Mouse (Mus musculus) olfactory bulb, adult 2 months (tissue): ENCODE measurements around the gene Fshr. TPM values are rescaled to one million over a fixed set of nuclear protein-coding genes. Genes with fewer than 3 reads are reported as not detected.
"Not testable (repeated sequence)": the region's sequence is repeated elsewhere in the genome, so short reads cannot be mapped to it uniquely, and the experiment has no call there.

Experiments
- H3K27ac ChIP-seq: fragments of 200-500 bp; 2 replicates; pipeline ENCODE4 v1.5.1; 2012; ENCODE audit warnings: low read depth, low read length; ENCODE audit not compliant: insufficient read depth
- H3K4me1 ChIP-seq: fragments of 200-500 bp; 2 replicates; pipeline ENCODE4 v1.6.1; 2012; ENCODE audit warnings: low read length; ENCODE audit not compliant: control insufficient read depth, insufficient read depth
- H3K4me3 ChIP-seq: fragments of 200-500 bp; 2 replicates; pipeline ENCODE4 v1.5.1; 2012; ENCODE audit warnings: mild to moderate bottlenecking, low read depth, low read length, moderate library complexity; ENCODE audit not compliant: insufficient read depth
- CTCF ChIP-seq: fragments of 200-500 bp; IDR thresholded peaks from 2 replicates; pipeline ENCODE4 v1.5.1; 2012; ENCODE audit warnings: low read depth, mild to moderate bottlenecking, low read length, moderate library complexity; ENCODE audit not compliant: insufficient read depth
- POLR2A ChIP-seq: fragments of 200-500 bp; IDR thresholded peaks from 2 replicates; pipeline ENCODE4 v1.6.1; 2012; ENCODE audit warnings: mild to moderate bottlenecking, low read depth, low read length, moderate library complexity; ENCODE audit not compliant: insufficient read depth
- WGBS: fragments of 180-500 bp; shearing (Covaris S2); methylation state at CpG from one replicate; pipeline ENCODE4 v1.1.7; 2018; 5-methylcytosine and 5-hydroxymethylcytosine counted together
- polyA plus RNA-seq: library from polyadenylated mRNA; stranded (reverse); fragments of >200 nt; gene quantifications from 2 replicates; pipeline ENCODE4 v1.2.4, GENCODE M21; 2012; ENCODE audit warnings: low replicate concordance; ENCODE audit not compliant: missing spikeins, insufficient read depth, insufficient read length

Fshr gene
- not detected in 2 replicates for polyA plus RNA-seq

DNA sequence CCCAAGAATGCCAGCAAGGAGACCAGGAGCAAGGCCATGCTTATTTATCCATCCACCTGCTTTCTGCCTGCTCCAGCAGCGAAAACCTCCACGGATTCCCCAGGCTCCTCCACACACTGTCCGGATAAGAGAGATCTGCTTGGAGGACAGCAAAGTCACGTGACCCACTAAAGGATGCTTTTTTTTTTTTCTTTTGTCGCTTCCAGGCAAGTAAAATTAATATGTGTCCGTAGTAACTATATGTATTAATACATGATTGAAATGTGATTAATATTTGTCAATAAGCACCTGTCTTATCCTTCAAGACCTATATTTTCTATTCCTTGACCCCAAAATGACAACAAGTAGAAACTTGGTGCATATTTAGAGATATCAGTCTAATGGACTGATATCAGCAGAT, at the start of gene Fshr:
Fshr (minus strand) TSS at position 101 of the 400 bp plus-strand sequence.
- TF ChIP-seq POLR2A (no peak), CTCF (no peak)
- H3K4me1 ChIP-seq, result no peaks in the 10 kb centered on the region
- no peak within 1 kb of the TSS for H3K4me3 ChIP-seq
- H3K27ac ChIP-seq, result no peak within 1 kb of the TSS
- 94% methylated on average over 6 of the region's 6 CpGs for WGBS

DNA sequence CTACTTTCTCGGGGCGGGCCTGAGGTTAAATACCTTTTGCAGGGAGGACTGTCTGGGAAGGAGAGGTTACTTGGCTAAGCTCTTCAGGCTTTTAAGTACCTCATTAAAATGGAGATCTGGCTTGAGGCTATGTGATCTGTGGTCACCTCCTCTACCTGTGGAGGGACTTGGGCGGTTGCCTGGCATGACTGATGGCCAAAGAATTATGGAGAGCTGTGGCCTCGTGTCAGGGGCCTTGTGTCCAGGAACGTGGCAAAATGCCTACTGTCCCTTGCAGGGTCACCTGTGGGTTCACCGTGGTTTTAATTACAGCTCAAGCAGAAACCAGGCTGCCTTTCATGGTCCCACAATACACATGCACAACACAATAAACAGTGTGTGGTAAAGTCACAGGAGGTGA, 1.7 kb upstream of the Fshr start:
- no peaks in the 10 kb centered on the region for H3K4me1 ChIP-seq
- 88% methylated on average over 6 of the region's 6 CpGs for WGBS
- TF ChIP-seq POLR2A (no peak), CTCF (no peak)
- H3K27ac ChIP-seq, result no peak overlapping the region
- H3K4me3 ChIP-seq, result no peak overlapping the region

DNA sequence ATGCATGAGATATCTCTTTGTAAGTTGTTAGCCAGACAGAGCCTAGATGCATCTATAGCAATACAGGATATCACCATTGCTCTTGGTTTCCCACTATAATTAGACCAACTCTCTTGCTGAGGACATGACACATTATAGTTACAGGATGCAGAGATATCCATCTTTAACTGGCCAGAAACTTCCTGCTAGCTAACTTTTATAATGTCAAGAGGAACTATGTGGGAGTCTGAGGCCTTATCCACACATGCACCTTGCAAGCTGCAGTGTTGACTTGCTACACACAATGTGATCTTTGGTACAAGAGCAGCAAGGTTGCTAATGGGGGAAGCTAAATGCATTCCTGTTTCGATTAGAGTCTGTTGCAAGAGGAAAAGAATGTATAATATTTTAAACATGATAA, 26.9 kb downstream of the Fshr start:
- 95% methylated on average over 1 of the region's 1 CpGs for WGBS
- H3K4me1 ChIP-seq, result no peaks in the 10 kb centered on the region

DNA sequence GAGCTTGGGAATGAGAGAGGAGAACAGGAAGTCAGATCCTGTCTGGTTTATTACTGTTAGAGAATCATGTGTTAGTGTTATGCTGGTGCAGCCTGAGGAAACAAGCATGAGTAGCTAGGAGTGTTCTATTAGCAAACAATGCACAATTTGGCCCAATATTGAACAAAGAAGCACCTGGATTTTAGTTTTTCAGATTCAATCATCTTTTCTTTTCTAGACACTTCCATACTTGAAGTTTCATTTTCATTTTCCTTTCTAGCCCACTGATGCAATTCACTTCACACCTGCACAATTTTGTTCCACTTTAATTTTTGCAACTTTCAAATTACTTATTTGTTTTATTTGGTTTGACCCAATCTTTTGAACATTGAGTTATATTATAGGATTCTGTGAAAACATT, 35.7 kb downstream of the Fshr start:
- H3K4me1 ChIP-seq, result no peaks in the 10 kb centered on the region
- no peak overlapping the region for H3K27ac ChIP-seq
- TF ChIP-seq POLR2A (no peak), CTCF (no peak)
- H3K4me3 ChIP-seq, result no peak overlapping the region

More for the DNA sequence above, 26.9 kb downstream of the Fshr start:
- no peak overlapping the region for H3K27ac ChIP-seq
- TF ChIP-seq CTCF, result no peak
- no peak for TF ChIP-seq POLR2A
- H3K4me3 ChIP-seq, result no peak overlapping the region

DNA sequence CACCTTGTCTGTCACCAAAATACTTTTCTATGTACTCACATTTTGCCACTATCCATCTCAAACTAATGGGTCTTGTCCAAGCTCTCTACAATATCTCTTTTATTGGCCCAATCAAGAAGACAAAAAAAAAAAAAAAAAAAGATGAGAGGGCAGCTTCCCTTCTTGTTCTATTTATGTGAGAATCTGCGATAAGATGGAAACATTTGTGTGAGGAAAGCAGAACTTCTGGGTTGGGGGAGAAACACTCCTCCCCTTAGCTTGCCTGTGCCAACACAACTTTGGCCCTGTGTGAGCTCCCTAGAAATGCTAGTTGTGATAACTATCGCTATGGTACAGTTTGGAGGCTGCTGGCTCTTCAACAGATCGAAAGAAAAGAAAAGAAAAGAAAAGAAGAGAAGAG, 38.0 kb downstream of the Fshr start:
- Histone ChIP-seq H3K27ac (no peak overlapping the region), H3K4me1 (no peaks in the 10 kb centered on the region), H3K4me3 (no peak overlapping the region)
- WGBS, result 94% methylated on average over 3 of the region's 3 CpGs
- TF ChIP-seq CTCF (no peak), POLR2A (no peak)

DNA sequence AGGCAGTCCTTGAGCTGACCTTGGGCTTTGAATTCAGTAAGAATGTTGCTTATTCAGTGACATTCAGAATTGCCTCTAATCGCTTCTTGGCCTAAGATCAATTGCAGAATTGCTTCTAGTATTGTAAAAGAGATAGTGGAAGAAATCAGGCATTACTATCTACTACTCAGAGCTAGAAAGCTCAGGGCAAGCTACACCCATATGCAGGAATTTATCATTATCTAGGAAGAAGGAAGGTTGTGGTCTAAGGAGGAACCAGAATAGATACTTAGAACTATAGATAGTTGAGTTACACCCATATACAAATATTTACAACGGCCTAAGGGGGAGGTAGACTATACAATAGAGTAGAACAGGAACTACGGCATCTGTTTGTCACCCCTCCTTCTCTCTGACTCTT, 41.1 kb downstream of the Fshr start:
- WGBS, result 89% methylated on average over 3 of the region's 3 CpGs
- H3K4me3 ChIP-seq, result not testable (repeated sequence)

DNA sequence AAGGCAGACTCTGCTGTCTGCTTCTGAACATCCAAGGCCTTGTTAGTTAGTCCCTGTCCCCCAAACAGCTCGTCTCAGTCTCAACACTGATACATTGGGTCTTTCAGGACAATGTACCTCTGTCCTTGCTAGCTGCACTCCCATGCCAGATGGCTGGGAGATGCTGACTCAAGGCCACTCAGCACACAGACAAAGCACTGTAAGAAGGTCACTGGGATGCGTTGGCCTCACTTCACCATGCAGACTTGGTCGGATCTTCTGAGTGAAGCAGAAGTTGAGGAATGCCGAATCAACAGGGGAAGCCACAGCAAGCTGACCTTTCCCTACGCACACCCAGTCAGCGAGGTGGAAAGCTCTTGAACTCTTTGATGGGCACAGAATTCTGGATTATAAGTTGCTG, 55.7 kb downstream of the Fshr start:
- WGBS, result 89% methylated on average over 6 of the region's 6 CpGs
- Histone ChIP-seq H3K27ac (no peak overlapping the region), H3K4me1 (no peaks in the 10 kb centered on the region), H3K4me3 (no peak overlapping the region)
- TF ChIP-seq CTCF (no peak), POLR2A (no peak)

More for the DNA sequence above, 41.1 kb downstream of the Fshr start:
- H3K4me1 ChIP-seq, H3K27ac ChIP-seq: not testable (repeated sequence)

DNA sequence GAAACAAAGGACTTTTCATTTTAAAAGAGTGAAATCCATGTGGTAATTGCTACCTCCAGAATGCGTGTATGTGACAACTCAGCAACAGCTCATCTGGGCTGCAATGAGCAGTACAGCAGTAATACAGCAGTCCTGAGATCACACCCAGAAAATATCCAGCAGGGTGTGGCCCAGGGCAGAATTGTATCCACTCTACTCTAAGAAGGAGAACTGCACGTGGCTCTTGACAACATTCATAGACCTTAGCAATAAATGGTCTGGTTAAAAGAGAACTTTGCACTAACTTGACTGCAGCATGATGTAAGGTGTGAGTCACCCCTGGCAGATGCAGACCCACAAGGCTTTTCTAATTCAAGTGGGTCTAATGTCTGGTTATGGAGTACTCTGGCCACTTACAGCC, 80.5 kb downstream of the Fshr start:
- TF ChIP-seq CTCF (no peak), POLR2A (no peak)
- 48% methylated on average over 2 of the region's 2 CpGs for WGBS
- no peak overlapping the region for H3K27ac ChIP-seq
- no peaks in the 10 kb centered on the region for H3K4me1 ChIP-seq
- H3K4me3 ChIP-seq, result no peak overlapping the region

DNA sequence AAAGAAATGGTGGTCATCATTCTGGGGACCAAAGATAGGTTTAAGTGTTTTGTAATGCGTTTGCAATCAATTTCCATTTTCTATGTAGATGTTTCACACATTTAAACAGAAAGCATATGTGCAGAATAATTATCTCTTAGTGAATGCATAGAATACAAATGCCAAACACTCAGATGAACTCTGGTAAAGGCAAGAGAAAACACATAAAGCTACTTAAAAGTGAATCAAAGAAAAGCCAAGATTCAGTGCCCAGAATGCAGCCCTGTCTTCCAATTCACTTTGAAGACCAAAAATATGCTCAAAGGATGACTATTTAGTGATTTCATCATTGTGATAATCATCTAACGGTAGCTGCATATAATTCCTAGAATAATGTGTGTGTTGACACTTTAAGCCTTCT, 81.2 kb downstream of the Fshr start:
- no peak overlapping the region for H3K27ac ChIP-seq
- no peak overlapping the region for H3K4me3 ChIP-seq
- no peaks in the 10 kb centered on the region for H3K4me1 ChIP-seq
- 50% methylated on average over 2 of the region's 2 CpGs for WGBS
- no peak for TF ChIP-seq CTCF
- no peak for TF ChIP-seq POLR2A

DNA sequence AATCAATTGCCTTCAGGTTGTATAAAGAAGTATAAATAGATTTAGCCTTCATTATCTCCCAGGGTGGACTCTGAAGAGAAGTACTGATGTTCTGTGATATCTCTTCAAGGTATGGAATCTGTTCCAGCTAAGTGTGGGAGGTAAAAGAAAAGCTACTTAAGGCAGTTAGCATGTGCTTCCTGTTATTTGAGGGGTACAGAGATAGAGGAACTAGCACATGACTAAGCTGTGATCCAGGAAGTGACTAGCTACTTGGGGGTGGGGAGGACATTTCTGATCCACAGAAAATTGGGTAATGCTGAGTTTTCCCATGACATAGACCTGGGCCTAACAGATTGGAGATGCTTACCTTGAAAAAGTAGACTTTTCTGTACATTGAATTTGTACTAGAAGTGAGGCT, 86.5 kb downstream of the Fshr start:
- H3K4me1 ChIP-seq, result no peaks in the 10 kb centered on the region
- no peak overlapping the region for H3K27ac ChIP-seq
- no peak for TF ChIP-seq CTCF
- TF ChIP-seq POLR2A, result no peak
- no peak overlapping the region for H3K4me3 ChIP-seq
